Mouse (Mus musculus) granulocyte monocyte progenitor cell, adult 5-6 weeks (primary cell): Measurements from ENCODE around the gene Zfp385c. TPM values are rescaled to one million over a fixed set of nuclear protein-coding genes. Genes with fewer than 3 reads are reported as not detected.

Experiments
- total RNA-seq, 2 experiments: library from RNA; stranded (forward) in 1 of 2; stranded (reverse) in 1 of 2; fragments of 200-712, 200-1000 nt in 1 of 2; fragments of >200 nt in 1 of 2; fragmentation: Nextera tagmentation in 1 of 2; gene quantifications; 2 replicates each; pipeline ENCODE4 v1.2.3; 2014 to 2017

Gene Zfp385c
- total RNA-seq, 2 experiments from 2014 or later: not detected

Other genes starting within 250 kb of the Zfp385c start
- gene Klhl11, start 219.7 kb downstream of the Zfp385c start, total RNA-seq (2014; fragmentation: Nextera tagmentation): 7.0 and 10.1 TPM in 2 replicates
- 16.7 and 21.3 TPM in 2 replicates for gene Klhl11, start 219.7 kb downstream of the Zfp385c start, total RNA-seq (2017)
- 93.5 and 98.0 TPM in 2 replicates for gene Acly, start 164.5 kb downstream of the Zfp385c start, total RNA-seq (2014; fragmentation: Nextera tagmentation)
- 101 and 107 TPM in 2 replicates for gene Acly, start 164.5 kb downstream of the Zfp385c start, total RNA-seq (2017)
- 3.7 TPM in 1 of 2 replicates, not detected in the other for gene Ttc25, start 146.8 kb downstream of the Zfp385c start, total RNA-seq (2014; fragmentation: Nextera tagmentation)
- gene Ttc25, start 146.8 kb downstream of the Zfp385c start, total RNA-seq (2017): 0.31 TPM in 1 of 2 replicates, not detected in the other
- 27.9 and 31.0 TPM in 2 replicates for gene Cnp, start 117.6 kb downstream of the Zfp385c start, total RNA-seq (2014; fragmentation: Nextera tagmentation)
- 16.2 and 20.9 TPM in 2 replicates for gene Cnp, start 117.6 kb downstream of the Zfp385c start, total RNA-seq (2017)
- gene Nkiras2, start 73.2 kb downstream of the Zfp385c start, total RNA-seq (2014; fragmentation: Nextera tagmentation): 30.0 and 34.2 TPM in 2 replicates
- 14.2 and 16.9 TPM in 2 replicates for gene Nkiras2, start 73.2 kb downstream of the Zfp385c start, total RNA-seq (2017)
- 80.5 and 129 TPM in 2 replicates for gene Dnajc7, start 72.3 kb downstream of the Zfp385c start, total RNA-seq (2014; fragmentation: Nextera tagmentation)
- gene Dnajc7, start 72.3 kb downstream of the Zfp385c start, total RNA-seq (2017): 90.1 and 115 TPM in 2 replicates
- 4.7 and 13.9 TPM in 2 replicates for gene Dhx58, start 11.8 kb upstream of the Zfp385c start, total RNA-seq (2014; fragmentation: Nextera tagmentation)
- 8.2 and 17.3 TPM in 2 replicates for gene Dhx58, start 11.8 kb upstream of the Zfp385c start, total RNA-seq (2017)
- gene Kat2a, start 20.0 kb upstream of the Zfp385c start, total RNA-seq (2014; fragmentation: Nextera tagmentation): 50.0 and 54.4 TPM in 2 replicates
- gene Kat2a, start 20.0 kb upstream of the Zfp385c start, total RNA-seq (2017): 26.0 and 34.5 TPM in 2 replicates
- gene Hspb9, start 21.4 kb upstream of the Zfp385c start, total RNA-seq (2014; fragmentation: Nextera tagmentation): not detected in 2 replicates
- gene Hspb9, start 21.4 kb upstream of the Zfp385c start, total RNA-seq (2017): not detected in 2 replicates
- 116 and 132 TPM in 2 replicates for gene Rab5c, start 45.8 kb upstream of the Zfp385c start, total RNA-seq (2014; fragmentation: Nextera tagmentation)
- 103 and 113 TPM in 2 replicates for gene Rab5c, start 45.8 kb upstream of the Zfp385c start, total RNA-seq (2017)
- gene Kcnh4, start 67.5 kb upstream of the Zfp385c start, total RNA-seq (2014; fragmentation: Nextera tagmentation): not detected in 2 replicates
- gene Kcnh4, start 67.5 kb upstream of the Zfp385c start, total RNA-seq (2017): not detected in 2 replicates
- gene Hcrt, start 70.5 kb upstream of the Zfp385c start, total RNA-seq (2014; fragmentation: Nextera tagmentation): not detected in 2 replicates
- gene Hcrt, start 70.5 kb upstream of the Zfp385c start, total RNA-seq (2017): not detected in 2 replicates
- 1.8 and 1.9 TPM in 2 replicates for gene Ghdc, start 78.5 kb upstream of the Zfp385c start, total RNA-seq (2014; fragmentation: Nextera tagmentation)
- 3.1 and 3.4 TPM in 2 replicates for gene Ghdc, start 78.5 kb upstream of the Zfp385c start, total RNA-seq (2017)
- 35.5 and 40.5 TPM in 2 replicates for gene Stat5b, start 158.3 kb upstream of the Zfp385c start, total RNA-seq (2014; fragmentation: Nextera tagmentation)
- gene Stat5b, start 158.3 kb upstream of the Zfp385c start, total RNA-seq (2017): 36.8 and 37.1 TPM in 2 replicates
- gene Stat5a, start 166.9 kb upstream of the Zfp385c start, total RNA-seq (2014; fragmentation: Nextera tagmentation): 33.7 and 36.6 TPM in 2 replicates
- gene Stat5a, start 166.9 kb upstream of the Zfp385c start, total RNA-seq (2017): 28.9 and 29.0 TPM in 2 replicates
- 51.6 and 54.7 TPM in 2 replicates for gene Stat3, start 247.1 kb upstream of the Zfp385c start, total RNA-seq (2014; fragmentation: Nextera tagmentation)
- 52.1 and 80.7 TPM in 2 replicates for gene Stat3, start 247.1 kb upstream of the Zfp385c start, total RNA-seq (2017)